Mouse (Mus musculus) midbrain, embryonic 13.5 days (tissue): ENCODE results near the gene Scp2. TPM values are rescaled to one million over a fixed set of nuclear protein-coding genes. Genes with fewer than 3 reads are reported as not detected.

Experiments
- ATAC-seq: fragments of 200-750 bp; cut with Nextera tagmentation; 2 replicates; pipeline ENCODE4 v1.8.0; 2017; ENCODE audit warnings: mild to moderate bottlenecking, moderate TSS enrichment, moderate library complexity
- H3K27ac ChIP-seq: fragments of 300-500 bp; sonication (generic); 2 replicates; pipeline ENCODE4 v1.5.1; 2015; ENCODE audit warnings: inconsistent platforms, mild to moderate bottlenecking, moderate library complexity
- H3K27me3 ChIP-seq: fragments of 300-500 bp; sonication (generic); 2 replicates; pipeline ENCODE4 v1.6.1; 2015; ENCODE audit warnings: mild to moderate bottlenecking, inconsistent platforms
- H3K36me3 ChIP-seq: fragments of 300-500 bp; sonication (generic); 2 replicates; pipeline ENCODE4 v1.6.1; 2015; ENCODE audit warnings: mild to moderate bottlenecking, inconsistent platforms
- H3K4me1 ChIP-seq: fragments of 300-500 bp; sonication (generic); replicated peaks from 2 replicates; pipeline ENCODE4 v1.6.1; 2015; ENCODE audit warnings: inconsistent platforms
- H3K4me2 ChIP-seq: fragments of 300-500 bp; sonication (generic); replicated peaks from 2 replicates; pipeline ENCODE4 v1.6.1; 2015; ENCODE audit warnings: moderate library complexity, mild to moderate bottlenecking, inconsistent platforms
- H3K4me3 ChIP-seq: fragments of 300-500 bp; sonication (generic); replicated peaks from 2 replicates; pipeline ENCODE4 v1.5.1; 2015; ENCODE audit warnings: mild to moderate bottlenecking, inconsistent platforms
- H3K9ac ChIP-seq: fragments of 300-500 bp; sonication (generic); replicated peaks from 2 replicates; pipeline ENCODE4 v1.6.1; 2015; ENCODE audit warnings: mild to moderate bottlenecking, inconsistent platforms
- H3K9me3 ChIP-seq: fragments of 300-500 bp; sonication (generic); 2 replicates; pipeline ENCODE4 v1.6.1; 2016; ENCODE audit warnings: mild to moderate bottlenecking, inconsistent platforms
- whole genome bisulfite sequencing: fragments of 180-500 bp; shearing (Covaris S2); methylation state at CpG from one replicate; pipeline ENCODE4 v1.1.7; 2015; 5-methylcytosine and 5-hydroxymethylcytosine counted together
- polyA plus RNA-seq: library from polyadenylated mRNA; unstranded; fragments of >200 nt; fragmentation: Nextera tagmentation; extraction: Ambion mirVana; gene quantifications from 2 replicates; pipeline ENCODE4 v1.2.1, GENCODE M21; 2015

The Scp2 gene
- polyA plus RNA-seq, 1 experiment from 2014 or later, result 228 TPM

DNA sequence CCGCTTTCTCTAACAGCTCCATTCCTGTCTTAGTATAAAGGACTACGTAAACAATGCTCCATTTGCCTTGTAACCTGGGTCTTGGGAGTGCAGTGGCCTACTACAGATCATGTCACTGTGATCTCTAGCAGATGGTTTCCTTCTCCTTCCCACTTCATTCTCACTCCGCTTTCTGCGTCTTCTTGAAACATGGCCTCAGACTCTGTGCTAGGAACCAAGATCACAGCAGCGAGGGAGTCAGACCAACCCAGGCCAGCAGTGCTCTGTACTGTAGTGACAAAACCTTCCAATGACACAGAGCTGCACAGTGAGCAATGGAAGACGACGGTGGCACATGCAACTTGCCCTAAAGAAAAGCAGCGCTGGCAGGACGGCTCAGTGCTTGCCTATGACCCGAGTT, 88.9 kb downstream of the Scp2 start:
- no peak overlapping the region for H3K4me3 ChIP-seq
- H3K36me3 ChIP-seq, result peaks cover 67% of the 10 kb centered on the region
- no peak overlapping the region for H3K4me2 ChIP-seq
- H3K27ac ChIP-seq, result no peak overlapping the region
- peaks cover 4% of the 10 kb centered on the region; the same call in 1 of the 2 replicates for H3K4me1 ChIP-seq
- ATAC-seq, result no peak
- H3K9ac ChIP-seq, result no peak overlapping the region
- no peaks in the 10 kb centered on the region for H3K9me3 ChIP-seq
- 94% methylated on average over 10 of the region's 10 CpGs for WGBS
- no peaks in the 10 kb centered on the region for H3K27me3 ChIP-seq

DNA sequence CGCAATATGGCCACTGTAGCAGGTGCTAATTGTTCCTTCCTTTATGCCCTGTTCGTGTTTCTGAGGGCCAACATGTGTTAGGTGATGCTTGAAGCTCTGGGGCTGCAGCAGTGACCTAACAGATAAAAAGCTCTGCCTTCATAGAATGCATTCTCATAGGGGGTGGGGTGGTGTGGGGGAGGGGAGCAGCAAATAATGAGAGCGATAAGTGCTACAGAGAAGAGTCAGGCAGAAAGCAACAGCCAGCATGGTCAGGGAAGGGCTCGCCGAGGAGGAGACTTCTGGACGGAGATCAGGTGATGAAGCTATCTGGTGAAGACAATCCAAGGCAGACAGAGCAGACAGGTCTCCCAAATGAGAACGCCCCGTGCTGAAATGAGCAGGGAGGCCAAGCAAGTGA, 92.1 kb downstream of the Scp2 start:
- Histone ChIP-seq H3K9ac (no peak overlapping the region), H3K36me3 (peaks cover 78% of the 10 kb centered on the region), H3K27me3 (no peaks in the 10 kb centered on the region), H3K4me3 (no peak overlapping the region), H3K27ac (no peak overlapping the region), H3K4me1 (no peaks in the 10 kb centered on the region), H3K9me3 (no peaks in the 10 kb centered on the region), H3K4me2 (no peak overlapping the region)
- 90% methylated on average over 8 of the region's 8 CpGs for WGBS
- no peak for ATAC-seq

DNA sequence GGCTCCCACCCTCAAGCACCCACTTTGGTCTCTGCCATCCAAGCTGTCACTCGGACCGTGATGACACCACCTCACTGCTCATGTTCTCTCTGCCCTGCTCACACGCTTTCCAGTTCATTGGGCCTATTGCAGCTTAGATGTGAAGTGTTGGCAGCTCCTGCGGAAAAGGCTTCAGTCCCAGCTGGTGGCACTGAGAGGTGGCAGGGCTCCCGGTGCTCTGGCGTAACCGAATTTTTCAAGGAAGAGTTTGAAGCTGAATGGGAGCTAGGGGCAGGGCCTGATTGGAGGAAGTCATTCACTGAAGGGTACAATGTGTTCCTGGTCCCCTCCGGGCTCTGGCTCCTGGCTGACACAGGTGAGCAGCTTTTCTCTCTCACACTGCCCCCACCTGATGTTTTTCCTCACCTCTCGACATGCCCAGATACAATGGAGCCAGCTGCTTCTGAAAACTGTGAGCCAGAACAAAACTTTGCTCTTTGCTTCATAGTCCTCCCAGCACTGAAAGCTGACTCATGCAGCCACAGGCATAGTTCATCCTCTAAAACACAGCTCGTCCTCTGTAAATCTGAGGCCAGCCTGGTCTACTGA, 93.0 kb downstream of the Scp2 start:
- no peak overlapping the region for H3K9ac ChIP-seq
- H3K27ac ChIP-seq, result no peak overlapping the region
- 80% methylated on average over 10 of the region's 10 CpGs for WGBS
- H3K4me3 ChIP-seq, result no peak overlapping the region
- ATAC-seq, result no peak
- H3K9me3 ChIP-seq, result no peaks in the 10 kb centered on the region
- peaks cover 82% of the 10 kb centered on the region for H3K36me3 ChIP-seq
- H3K4me1 ChIP-seq, result no peaks in the 10 kb centered on the region
- H3K4me2 ChIP-seq, result no peak overlapping the region
- no peaks in the 10 kb centered on the region for H3K27me3 ChIP-seq

DNA sequence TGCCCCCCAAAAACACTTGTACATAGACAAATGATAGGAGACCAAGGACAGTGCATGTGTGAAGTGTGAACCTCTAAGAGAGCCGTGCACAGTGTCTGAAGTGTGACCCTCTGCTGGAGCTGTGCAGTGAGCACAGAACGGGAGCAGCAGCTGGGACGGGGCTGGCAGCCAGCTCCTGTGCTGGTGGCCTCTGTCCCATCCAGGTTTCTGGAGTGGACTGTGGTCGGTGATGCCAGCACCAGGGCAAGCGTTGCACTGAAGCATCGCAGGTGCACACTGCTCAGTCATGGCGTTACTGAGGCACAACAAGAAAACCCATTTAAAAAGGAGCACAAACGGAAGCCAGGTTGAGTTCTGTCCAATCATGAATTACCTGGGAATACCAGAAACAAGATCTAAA, 98.7 kb downstream of the Scp2 start:
- no peaks in the 10 kb centered on the region for H3K27me3 ChIP-seq
- no peak for ATAC-seq
- H3K4me1 ChIP-seq, result no peaks in the 10 kb centered on the region
- H3K4me2 ChIP-seq, result no peak overlapping the region
- peaks cover 69% of the 10 kb centered on the region for H3K36me3 ChIP-seq
- H3K27ac ChIP-seq, result no peak overlapping the region
- H3K4me3 ChIP-seq, result no peak overlapping the region
- H3K9me3 ChIP-seq, result no peaks in the 10 kb centered on the region
- 89% methylated on average over 8 of the region's 8 CpGs for WGBS
- no peak overlapping the region for H3K9ac ChIP-seq

DNA sequence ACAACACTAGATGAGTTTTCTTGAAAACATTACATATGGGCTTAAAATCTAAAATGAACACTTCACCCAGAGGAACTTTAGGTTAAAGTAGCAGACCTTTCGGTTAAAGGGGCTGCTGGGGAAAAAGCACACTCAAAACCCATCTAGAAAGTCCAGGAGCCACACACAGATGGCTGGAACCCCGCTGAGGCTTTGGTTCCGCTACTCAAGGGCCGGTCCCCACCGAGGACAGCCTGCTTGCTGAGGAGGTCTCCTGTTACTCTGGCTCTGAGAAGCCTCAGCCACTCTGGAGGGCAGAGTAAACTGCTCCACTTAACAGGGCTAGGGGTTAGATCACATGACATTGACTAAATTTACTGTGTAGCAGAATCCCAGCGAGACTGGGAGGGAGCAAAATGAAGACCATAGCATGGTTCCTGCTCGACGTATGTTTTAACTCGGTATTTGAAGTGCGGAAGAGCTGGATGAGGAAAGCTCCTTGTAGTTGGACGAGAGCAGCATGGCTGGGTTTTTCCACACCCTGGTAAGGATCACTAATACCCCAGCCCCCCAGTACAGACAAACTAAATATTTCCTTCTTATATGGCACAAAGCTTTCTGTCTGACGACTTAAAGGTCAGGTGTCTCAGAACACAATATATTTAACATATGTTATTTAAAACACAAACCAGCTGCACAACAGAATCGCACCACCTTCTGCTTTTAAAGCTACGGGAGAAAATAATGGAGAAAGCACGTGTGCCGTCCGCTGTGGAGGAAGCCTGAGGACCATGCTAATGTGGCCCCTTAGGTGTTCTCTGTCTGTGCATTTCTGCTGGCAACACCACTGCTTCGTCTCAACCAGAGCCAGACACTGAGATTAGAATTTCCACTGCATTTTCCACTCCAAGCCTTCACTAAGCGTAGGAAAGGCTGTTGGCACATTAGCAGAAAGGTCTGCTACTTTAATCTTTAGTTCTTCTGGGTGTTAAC, 99.4 kb downstream of the Scp2 start:
- no peak overlapping the region for H3K27ac ChIP-seq
- H3K9ac ChIP-seq, result no peak overlapping the region
- no peak for ATAC-seq
- WGBS, result 76% methylated on average over 19 of the region's 19 CpGs
- H3K4me1 ChIP-seq, result no peaks in the 10 kb centered on the region
- peaks cover 66% of the 10 kb centered on the region for H3K36me3 ChIP-seq
- H3K4me2 ChIP-seq, result no peak overlapping the region
- no peaks in the 10 kb centered on the region for H3K9me3 ChIP-seq
- no peak overlapping the region for H3K4me3 ChIP-seq
- H3K27me3 ChIP-seq, result no peaks in the 10 kb centered on the region

DNA sequence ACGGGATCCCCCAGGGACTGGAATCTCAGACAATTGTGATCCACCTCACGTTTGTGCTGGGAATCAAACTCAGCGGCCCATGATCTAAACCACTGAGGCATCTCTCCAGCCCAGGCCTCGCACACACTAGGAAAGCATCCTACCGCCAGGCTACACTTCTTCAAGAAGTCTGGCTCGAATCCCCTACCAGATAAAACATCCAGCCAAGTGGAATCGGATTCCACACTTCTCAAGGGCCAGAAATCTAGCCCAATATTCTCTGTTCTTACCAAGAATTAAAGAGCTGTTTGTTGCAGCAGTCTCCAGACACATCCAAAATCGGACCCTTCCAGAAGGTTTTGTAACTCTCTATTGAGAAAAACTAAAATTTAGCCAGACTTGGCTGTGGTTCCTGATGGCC, 107.8 kb downstream of the Scp2 start:
- H3K4me2 ChIP-seq, result no peak overlapping the region
- H3K36me3 ChIP-seq, result peaks cover 8% of the 10 kb centered on the region
- H3K4me3 ChIP-seq, result no peak overlapping the region
- no peak overlapping the region for H3K27ac ChIP-seq
- H3K9ac ChIP-seq, result no peak overlapping the region
- peaks cover 23% of the 10 kb centered on the region for H3K27me3 ChIP-seq
- no peak for ATAC-seq
- H3K9me3 ChIP-seq, result no peaks in the 10 kb centered on the region
- 77% methylated on average over 8 of the region's 8 CpGs for WGBS
- H3K4me1 ChIP-seq, result peaks cover 3% of the 10 kb centered on the region

DNA sequence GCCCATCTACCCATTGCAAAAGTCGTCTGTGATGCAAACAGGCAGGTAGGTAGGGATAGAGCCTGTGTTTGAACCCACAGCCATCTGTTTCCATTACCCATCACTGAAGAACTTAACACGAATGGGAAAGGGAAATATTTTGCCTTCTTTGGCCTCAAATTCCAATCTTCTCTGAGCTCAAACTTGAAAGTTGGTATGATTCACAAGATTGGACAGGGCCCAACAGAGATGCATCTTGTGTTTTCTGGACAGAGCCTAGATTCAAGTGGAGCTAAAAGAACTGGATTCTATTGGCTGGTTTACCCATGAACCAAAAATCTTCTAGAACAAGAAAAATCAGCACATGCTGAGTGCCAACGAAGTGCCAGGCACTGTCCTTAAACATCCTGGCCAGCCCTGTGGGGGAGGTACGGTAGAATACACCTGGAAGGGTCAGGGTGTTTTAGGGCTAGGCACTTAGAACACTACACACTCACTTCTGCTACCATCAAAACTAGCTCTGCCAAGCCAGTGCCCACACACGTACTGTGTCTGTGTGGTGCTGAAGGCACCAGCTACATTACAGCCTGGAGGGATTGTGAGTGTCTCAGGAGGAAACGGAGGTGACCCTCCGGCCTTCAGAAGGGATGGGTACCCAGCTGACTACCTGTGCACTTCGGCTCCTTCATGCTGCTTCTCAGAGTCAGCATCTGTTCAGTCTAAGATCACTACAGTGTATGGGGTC, 111.6 kb downstream of the Scp2 start:
- H3K27ac ChIP-seq, result no peak overlapping the region
- H3K9me3 ChIP-seq, result no peaks in the 10 kb centered on the region
- no peak for ATAC-seq
- no peaks in the 10 kb centered on the region for H3K36me3 ChIP-seq
- no peak overlapping the region for H3K9ac ChIP-seq
- no peak overlapping the region for H3K4me3 ChIP-seq
- H3K27me3 ChIP-seq, result peaks cover 53% of the 10 kb centered on the region
- no peak overlapping the region for H3K4me2 ChIP-seq
- WGBS, result 84% methylated on average over 8 of the region's 8 CpGs
- H3K4me1 ChIP-seq, result peaks cover 15% of the 10 kb centered on the region

DNA sequence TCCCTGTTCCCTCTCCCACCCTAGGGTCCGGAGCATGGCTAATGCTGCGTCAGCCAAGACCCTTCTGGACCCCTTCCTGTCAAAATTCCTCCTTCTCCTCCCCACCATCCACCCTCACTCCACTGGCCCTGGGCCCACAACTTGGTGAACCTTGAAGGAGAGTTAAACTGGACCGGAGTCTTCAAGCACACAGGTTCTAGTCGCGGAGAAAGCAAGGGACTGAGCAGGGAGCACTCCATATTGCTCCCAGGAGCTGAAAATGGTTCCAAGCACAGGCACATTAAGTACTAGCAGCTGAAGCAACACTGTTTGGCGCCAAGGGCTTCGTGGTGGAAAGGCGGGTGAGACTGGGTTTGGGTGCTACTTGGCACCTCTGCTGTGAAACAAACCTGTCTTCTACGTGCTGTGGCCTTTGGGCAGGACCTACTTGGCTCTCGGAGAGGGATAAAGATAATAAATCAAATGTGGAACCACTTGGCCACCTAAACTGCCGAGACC, 112.4 kb downstream of the Scp2 start:
- peaks cover 56% of the 10 kb centered on the region for H3K27me3 ChIP-seq
- no peak for ATAC-seq
- H3K4me2 ChIP-seq, result peak overlapping the region; percentile 97
- peaks cover 15% of the 10 kb centered on the region for H3K4me1 ChIP-seq
- no peak overlapping the region for H3K27ac ChIP-seq
- WGBS, result 41% methylated on average over 11 of the region's 11 CpGs
- H3K4me3 ChIP-seq, result peak overlapping the region; percentile 58
- H3K9ac ChIP-seq, result peak overlapping the region; percentile 68; the same call in 1 of the 2 replicates
- no peaks in the 10 kb centered on the region for H3K36me3 ChIP-seq
- H3K9me3 ChIP-seq, result no peaks in the 10 kb centered on the region

DNA sequence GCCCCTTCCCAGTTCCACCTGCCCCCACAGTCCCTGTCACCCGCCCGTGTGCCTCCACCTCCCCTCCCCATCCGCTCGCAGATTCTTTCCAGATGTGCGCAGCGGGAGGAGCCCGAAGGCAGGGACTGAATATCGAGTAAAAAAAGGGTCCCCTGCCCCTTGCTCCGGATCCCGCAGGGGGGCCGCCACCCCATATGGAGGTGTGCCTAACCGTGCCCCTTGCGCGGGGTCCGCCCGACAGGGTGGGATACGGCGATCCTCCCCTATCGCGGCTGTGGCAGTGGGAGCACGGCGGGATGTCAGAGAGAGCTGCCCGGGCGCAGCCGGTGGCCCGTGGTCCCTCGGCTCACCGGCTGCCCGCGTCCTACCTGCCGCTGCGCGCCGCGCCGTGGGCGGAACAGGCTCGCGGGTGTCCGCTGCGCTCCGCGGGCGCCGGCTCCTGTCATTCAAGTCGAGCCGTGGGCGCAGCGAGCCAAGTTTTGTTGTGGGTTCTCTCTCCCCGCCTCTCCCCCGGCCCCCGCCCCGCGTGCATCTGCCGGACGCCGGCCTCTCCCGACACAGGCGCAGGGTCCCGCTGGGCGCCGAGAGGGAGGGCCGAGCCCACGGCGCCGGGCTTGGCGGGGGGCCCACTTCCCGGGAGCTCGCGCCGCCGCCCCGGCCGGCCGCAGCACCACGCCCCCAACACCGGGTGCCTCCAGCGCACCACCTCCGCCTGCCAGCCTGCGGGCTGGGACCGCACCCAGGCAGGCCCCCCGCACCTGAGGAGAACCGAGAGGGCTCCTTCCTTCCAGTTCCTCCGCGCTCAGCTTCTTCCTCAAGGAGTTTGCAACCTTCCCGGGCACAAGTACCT, 113.1 kb downstream of the Scp2 start:
- peaks cover 61% of the 10 kb centered on the region for H3K27me3 ChIP-seq
- ATAC-seq, result peak; percentile 74
- H3K4me3 ChIP-seq, result peak overlapping the region; percentile 58
- peak overlapping the region; percentile 97 for H3K4me2 ChIP-seq
- no peak overlapping the region for H3K27ac ChIP-seq
- H3K9ac ChIP-seq, result peak overlapping the region; percentile 68
- peaks cover 15% of the 10 kb centered on the region for H3K4me1 ChIP-seq
- no peaks in the 10 kb centered on the region for H3K36me3 ChIP-seq
- WGBS, result under 1% methylated on average over 60 of the region's 86 CpGs
- H3K9me3 ChIP-seq, result no peaks in the 10 kb centered on the region

DNA sequence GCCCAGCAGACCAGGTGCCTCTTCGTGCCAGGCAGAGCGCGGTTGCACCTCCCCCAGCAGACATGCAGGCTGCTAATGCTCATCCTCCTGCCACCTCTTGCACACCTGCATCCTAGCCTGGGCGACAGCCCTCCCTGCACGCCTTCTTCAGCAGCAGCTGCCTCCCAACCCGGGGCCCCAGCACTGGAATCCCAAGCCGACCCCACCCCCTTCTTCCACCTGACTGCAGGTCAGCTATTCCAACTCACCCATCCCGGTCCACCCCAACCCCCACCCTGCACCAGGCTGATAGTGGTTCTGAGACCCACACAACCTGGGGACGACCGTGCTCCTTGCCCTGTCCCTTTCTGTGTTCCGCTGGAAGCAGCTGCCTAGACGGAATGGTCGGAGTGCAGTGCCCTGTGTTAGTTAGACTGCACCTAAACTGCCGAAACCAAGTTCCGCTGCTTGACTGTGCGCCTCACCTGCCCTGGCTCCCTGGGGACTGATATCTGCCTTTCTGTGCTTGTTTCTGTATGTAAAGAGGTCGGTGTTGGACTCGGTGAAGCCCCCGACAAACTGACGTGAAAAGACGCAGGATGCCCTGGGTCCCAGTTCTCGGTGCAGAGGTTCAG, 113.8 kb downstream of the Scp2 start:
- 0 out of 2 replicates have a peak, but pooled peaks have one; percentile 36 for ATAC-seq
- WGBS, result 3% methylated on average over 22 of the region's 22 CpGs
- Histone ChIP-seq H3K4me1 (peaks cover 15% of the 10 kb centered on the region), H3K36me3 (no peaks in the 10 kb centered on the region), H3K4me2 (peak overlapping the region; percentile 97), H3K27ac (no peak overlapping the region), H3K9me3 (no peaks in the 10 kb centered on the region), H3K27me3 (peaks cover 61% of the 10 kb centered on the region), H3K9ac (peak overlapping the region; percentile 68), H3K4me3 (peak overlapping the region; percentile 58)

DNA sequence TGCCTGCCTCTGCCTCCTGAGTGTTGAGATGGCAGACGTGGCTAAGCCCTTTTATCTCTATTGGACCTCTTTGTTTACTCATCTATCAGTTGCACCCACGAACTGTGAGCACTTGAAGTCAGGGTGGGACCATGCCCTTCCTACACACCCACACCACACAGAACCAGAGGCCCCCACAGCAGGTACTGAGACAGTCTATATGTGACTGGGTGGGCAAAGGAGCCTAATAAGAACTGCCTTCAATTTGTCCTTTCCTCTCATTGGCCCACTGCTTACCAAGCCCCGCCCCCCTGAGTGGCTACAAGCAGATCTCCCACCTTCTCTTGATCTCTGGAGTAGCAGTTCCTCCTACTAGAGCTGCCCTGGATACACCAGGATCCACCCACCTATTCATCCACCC, 118.6 kb downstream of the Scp2 start:
- H3K27ac ChIP-seq, result no peak overlapping the region
- ATAC-seq, result no peak
- H3K4me1 ChIP-seq, result peaks cover 5% of the 10 kb centered on the region
- no peak overlapping the region for H3K4me2 ChIP-seq
- 27% methylated on average over 3 of the region's 3 CpGs for WGBS
- H3K4me3 ChIP-seq, result no peak overlapping the region
- no peaks in the 10 kb centered on the region for H3K36me3 ChIP-seq
- H3K9ac ChIP-seq, result no peak overlapping the region
- H3K27me3 ChIP-seq, result peaks cover 29% of the 10 kb centered on the region
- no peaks in the 10 kb centered on the region for H3K9me3 ChIP-seq
